Mouse (Mus musculus) c-Kit-positive CD71-positive TER-119-positive erythroid progenitor cells, embryonic 14.5 days (primary cell): Measurements from ENCODE around the gene Syndig1.

Experiments used
- DNase-seq: peaks from one replicate; pipeline ENCODE4 v3.0.0-alpha.2; 2013; ENCODE audit warnings: low spot score

The Syndig1 gene

GRCm38 (mm10) chr2:149873346-149873745, 44.3 kb downstream of the Syndig1 start:
- no peak for DNase-seq

DNA sequence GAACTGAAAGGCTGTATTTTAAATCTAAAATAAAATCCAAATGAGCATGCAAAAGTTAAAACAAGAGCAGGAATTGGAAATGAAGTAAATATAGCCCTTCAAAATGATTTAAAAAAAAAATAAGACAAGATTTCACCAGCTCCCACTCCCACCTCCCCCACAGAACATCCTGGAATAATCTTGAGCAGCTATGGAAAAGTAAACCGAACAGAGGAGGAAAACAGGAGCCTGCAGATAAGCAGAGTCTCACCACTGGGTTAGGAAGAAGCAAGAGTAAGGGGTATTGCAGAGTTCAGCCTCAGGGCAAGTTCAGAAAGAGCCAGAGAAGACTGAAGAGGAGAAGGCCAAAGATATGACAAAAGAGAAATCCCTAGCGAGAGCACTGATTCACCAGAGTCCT, 48.9 kb downstream of the Syndig1 start:
- DNase-seq, result no peak

GRCm38 (mm10) chr2:149887634-149888033, 58.6 kb downstream of the Syndig1 start:
- DNase-seq, result no peak

GRCm38 (mm10) chr2:149891647-149892046, 62.6 kb downstream of the Syndig1 start:
- no peak for DNase-seq

DNA sequence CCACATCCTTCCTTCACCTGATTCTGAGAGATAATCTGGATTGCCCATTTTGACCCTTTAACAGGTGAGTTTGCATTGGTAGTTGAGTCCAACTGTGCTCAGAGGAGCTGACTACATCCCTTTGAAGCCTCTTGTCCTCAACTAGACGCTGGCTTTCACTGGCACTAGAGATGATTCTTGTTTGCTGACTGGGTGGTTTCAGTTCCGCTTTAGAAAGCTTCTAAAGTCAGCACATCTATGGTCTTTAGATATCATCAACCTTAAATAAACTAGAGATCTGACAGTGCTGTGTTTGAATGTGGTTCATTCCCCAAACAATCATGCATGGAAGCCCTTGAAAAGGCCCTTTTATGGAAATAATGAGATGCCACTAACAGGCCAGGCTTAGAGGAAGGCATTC, 67.3 kb downstream of the Syndig1 start:
- DNase-seq, result no peak

- DNase-seq, result no peak
Observed at GRCm38 (mm10) chr2:149899615-149900014, 70.6 kb downstream of the Syndig1 start.

DNA sequence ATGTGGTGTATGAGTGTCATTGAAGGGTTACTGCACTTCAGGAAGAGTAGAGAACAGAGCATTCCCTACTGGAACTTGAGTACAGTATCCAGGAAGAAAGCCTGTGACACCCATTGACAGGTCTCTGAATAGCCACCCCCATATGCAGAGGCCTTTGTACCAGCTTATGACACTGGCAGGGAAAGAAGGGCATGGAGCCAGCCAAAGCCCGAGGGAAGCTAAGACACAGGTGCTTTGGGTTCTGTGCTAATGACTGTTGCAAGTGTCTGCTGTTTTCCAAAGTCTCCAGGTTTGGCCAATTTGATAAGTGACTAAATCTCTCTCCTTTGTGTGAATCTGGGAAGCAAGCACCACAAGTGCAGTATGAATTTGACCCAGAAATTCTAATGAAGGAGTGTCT, 71.6 kb downstream of the Syndig1 start:
- no peak for DNase-seq

- DNase-seq, result no peak
Observed at GRCm38 (mm10) chr2:149904405-149904804, 75.4 kb downstream of the Syndig1 start.

DNA sequence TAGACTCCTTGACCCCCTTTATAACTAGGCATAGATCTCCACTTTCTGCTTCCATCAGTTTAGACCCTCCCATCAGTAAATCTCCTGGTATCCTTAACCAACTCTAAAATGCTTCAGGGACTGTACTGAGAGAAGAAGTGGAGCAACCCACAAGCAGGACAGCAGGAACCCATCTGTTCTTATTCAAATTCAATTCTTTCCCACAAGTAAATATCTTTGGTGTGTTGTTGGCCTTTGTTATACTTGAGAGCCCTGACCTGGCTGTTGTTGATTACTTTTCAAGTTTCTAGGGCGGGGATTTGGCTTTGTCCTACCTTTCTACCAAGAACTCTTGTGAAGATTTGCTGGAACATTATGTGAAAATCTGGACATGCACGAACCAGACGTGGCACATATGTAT, 77.7 kb downstream of the Syndig1 start:
- DNase-seq, result no peak

DNA sequence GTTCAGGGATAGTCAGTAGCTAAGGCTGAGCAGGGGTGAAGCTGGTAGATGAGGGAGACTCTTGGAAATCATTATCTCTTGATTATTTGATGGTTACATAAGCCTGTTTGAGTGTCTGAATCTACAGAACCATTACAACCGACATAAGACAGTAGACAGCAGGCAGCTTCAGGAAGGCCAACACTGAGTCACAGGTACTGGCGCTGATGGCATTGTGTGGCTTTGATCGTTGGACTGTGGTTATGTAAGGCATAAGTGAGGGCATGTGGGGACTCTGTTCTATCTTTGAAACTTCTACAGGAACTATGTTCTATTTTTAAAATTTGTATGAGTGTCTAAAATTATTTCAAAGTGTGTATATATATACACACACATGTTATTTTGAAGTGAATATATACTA, 88.2 kb downstream of the Syndig1 start:
- no peak for DNase-seq

DNA sequence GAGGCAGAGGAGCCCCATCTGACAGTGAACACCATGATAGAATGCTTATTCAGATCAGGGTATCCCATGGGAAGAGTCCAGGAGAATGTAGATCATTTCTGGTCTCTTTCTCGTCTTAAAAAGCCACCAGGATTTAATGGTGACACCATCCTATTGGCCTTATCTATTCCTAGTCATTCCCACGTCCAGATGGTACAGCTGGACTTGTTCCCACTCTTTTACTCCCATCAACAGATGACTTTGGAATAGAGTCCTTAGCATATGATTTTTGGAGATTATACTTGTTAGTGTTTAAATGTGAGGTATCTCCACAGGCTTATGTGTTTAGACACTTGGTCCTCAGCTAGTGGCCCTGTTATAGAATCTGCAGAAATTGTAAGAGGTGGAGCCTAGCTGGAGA, 94.5 kb downstream of the Syndig1 start:
- no peak for DNase-seq

DNA sequence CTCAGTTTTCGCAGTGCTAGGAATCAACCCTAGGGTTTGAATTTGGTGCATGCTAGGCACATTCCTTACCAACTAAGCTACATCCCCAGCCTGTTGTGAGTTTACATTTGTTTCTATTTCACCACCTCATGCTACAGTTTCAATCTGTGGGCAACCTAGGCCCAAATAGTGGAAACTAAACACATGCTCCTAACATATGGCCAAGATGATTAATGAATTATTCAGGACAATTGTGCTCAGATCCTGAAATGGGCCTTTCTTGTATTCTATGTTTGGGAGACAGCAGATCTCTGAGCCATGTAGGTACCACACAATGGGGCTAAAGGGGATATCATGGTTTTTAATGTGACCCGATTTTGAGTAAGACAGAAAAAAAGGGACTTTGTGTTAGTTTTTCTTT, 96.9 kb downstream of the Syndig1 start:
- DNase-seq, result no peak

DNA sequence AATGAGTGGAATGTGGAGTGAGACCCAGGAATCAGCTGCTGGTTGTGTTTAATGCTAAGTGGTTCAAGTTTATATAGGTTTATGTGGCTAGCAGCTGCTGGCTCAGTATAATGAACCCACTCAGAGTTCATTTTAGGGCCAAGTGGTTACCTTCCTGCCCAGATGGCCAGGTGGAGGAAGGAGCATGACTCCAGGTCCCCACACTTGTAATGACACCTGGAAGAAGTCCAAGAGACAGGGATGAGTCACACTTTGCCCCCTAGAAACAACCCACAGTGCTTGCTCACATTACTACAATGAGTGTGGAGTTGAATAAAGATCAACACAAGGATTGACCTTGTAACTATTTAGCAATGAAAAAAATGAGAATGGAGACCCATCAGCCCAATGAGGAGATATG, 98.0 kb downstream of the Syndig1 start:
- no peak for DNase-seq

DNA sequence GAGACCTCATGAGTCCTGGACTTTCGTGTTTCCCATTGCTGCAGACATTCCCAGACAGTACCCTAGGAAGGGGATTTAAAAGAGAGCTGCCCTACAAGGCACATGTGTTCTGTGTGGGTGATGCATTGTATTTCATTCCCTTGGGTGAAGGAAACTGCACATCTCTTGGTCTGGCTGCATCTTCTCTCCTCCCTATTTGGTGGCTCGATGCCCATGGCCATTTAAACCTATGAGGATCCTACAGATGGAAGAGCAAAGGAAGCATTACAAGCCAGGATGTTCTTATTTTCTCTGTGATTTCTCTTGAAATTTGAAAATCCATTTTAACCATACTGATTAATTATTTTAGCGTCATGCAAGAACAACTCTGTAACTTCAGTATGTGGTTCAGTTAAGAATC, 98.5 kb downstream of the Syndig1 start:
- no peak for DNase-seq

- DNase-seq, result no peak
Observed at GRCm38 (mm10) chr2:149929986-149930385, 101.0 kb downstream of the Syndig1 start.

DNA sequence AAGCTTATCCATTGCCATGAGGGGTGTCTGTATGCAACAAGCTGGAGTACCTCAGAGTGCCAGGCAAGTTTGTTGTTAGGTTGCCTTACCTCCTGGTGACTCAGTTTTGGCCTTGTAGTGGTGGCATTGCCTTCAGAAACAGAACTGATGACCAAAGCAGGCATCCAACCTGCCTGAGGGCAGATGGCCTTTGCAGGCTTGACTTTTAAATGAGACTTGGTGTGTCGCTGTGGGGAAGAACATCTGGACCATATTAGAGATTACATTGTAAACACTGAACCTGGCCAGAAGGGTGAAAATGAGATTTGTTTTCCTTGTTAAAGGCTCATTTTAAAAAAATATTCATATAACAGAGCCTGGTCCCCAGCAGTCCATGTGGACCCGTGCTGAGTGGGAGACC, 102.1 kb downstream of the Syndig1 start:
- DNase-seq, result no peak

DNA sequence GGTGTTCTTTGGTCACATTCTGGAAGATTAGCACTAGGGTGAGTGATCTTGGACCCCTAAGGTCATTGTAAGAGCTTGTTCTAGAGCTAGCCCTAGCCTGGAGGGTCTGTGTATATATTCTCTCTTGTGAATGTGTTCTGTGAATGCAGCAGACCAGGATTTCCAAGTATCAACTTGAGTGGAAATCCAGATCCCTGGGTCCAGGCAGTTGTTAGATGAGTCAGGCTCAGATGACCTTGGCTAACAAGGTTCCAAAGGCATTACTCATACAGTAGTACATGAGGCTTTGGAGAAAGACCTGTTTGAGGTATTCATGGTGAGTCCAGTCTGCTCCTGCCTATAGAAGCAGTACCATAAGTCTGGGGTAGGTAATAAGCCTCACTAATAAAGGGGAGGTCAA, 103.1 kb downstream of the Syndig1 start:
- no peak for DNase-seq

- DNase-seq, result no peak
Observed at GRCm38 (mm10) chr2:149933247-149933898, 104.4 kb downstream of the Syndig1 start.

DNA sequence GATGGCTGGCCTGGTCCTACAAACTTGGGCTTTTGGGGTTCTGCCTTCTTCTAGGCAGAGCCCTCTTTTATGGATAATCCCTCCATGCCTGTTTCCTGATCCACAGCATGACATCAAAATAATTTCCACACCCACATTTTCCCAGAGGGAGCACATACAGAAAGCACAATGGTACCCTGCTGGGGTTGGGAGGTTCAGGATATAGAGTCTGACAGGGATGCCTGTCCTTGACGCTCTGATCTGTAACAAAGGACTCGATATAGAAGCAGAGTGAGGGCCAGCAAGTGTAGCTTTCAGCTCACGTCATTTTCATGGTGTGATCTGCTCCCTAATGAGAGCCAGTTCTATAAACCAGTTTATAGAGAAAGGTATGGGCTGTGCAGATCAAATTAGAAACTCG, 105.1 kb downstream of the Syndig1 start:
- no peak for DNase-seq

DNA sequence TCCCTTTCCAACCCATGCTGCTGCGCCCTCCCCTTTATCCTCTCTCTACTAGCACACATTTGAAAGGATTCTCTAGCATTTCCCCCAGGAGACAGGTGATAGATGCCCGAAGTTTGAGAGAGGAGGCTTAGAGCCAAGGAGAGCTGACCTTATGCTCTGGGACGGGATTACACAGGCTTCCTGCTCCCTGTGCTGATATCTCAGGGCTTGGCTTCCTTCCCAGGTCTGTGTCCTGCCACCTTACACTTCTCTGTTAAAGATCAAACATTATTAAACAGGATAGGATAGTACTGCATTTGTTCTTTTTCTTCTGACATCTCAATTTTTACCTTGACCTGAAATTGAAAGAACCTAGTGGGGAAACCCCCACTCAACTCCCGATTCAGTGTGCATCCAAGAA, 109.8 kb downstream of the Syndig1 start:
- no peak for DNase-seq

GRCm38 (mm10) chr2:149939586-149939985, 110.6 kb downstream of the Syndig1 start:
- no peak for DNase-seq

DNA sequence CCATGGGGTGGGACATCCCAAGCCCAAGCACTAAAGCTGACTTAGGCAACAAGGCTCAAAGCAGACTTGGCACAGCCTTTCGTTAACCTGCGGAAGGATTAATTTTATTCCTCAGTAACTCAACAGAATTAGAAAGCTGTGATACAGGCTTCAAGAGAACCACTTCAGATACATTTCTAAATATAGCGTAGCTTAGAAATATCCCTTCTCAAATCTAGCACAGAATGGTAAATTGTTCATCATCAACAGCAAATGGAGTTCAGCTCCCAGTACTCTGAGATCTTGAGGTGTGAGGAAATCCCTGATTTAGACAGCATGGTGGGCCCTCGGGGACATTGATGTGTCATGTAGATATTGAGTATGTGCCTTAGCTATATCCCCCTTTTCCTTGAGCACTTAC, 121.6 kb downstream of the Syndig1 start:
- DNase-seq, result no peak

DNA sequence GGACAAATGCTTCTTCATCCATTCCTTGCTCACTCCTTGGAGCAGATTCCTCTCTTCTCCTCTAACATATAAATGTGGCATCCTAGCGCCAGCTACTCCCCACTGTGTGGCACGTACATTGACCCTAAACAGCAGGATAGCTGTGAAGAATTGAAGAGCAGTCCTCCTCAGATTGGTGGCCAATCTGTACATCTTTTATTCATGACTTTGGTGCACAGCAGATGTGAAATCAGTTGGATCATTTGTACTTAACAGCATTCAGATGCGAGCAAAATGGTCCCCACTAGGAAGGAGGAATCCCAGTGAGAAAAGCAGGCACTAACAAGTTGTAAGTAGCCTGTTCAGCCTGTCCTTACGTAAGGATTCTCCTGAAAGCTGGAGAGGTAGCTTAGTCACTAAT, 142.0 kb downstream of the Syndig1 start:
- DNase-seq, result no peak

- no peak for DNase-seq
Observed at GRCm38 (mm10) chr2:149973583-149973982, 144.6 kb downstream of the Syndig1 start.

DNA sequence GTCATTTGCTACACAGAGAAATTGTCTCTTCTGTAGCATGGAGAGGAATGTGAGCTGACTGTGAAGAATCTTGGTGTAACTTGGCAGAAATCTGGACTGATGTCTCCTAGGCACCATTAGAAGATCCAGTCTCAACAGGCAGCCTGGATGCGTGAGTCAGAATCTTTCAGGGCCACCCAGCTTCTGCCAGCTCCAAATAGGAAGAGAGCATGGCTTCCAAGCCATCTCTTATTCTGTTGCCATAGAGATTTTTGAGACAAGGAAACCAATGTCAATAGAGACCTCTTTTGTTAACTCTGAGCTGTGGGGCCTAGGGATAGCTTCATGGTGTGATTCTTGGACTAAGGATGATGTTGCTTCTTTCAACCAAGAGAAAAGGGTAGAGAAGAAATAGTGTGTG, 151.4 kb downstream of the Syndig1 start:
- no peak for DNase-seq
